Mouse (Mus musculus) liver, embryonic 16.5 days (tissue): ENCODE measurements around the gene Tesc. TPM values are rescaled to one million over a fixed set of nuclear protein-coding genes. Genes with fewer than 3 reads are reported as not detected.

Experiments used
- ATAC-seq: fragments of 200-750 bp; cut with Nextera tagmentation; 2 replicates; pipeline ENCODE4 v1.8.0; 2017; ENCODE audit warnings: low read depth, mild to moderate bottlenecking, moderate number of reproducible peaks, moderate library complexity
- H3K27ac ChIP-seq: fragments of 300-500 bp; sonication (generic); 2 replicates; pipeline ENCODE4 v1.5.1; 2014; ENCODE audit warnings: mild to moderate bottlenecking, low read length
- H3K27me3 ChIP-seq: fragments of 300-500 bp; sonication (generic); 2 replicates; pipeline ENCODE4 v1.6.1; 2014; ENCODE audit warnings: low read depth, low read length, mixed read lengths; ENCODE audit not compliant: control insufficient read depth, insufficient read depth
- H3K36me3 ChIP-seq: fragments of 300-500 bp; sonication (generic); 2 replicates; pipeline ENCODE4 v1.6.1; 2014; ENCODE audit warnings: mild to moderate bottlenecking; ENCODE audit not compliant: control insufficient read depth, insufficient read depth
- H3K4me1 ChIP-seq: fragments of 300-500 bp; sonication (generic); 2 replicates; pipeline ENCODE4 v1.6.1; 2014; ENCODE audit warnings: low read depth, low read length, mixed read lengths; ENCODE audit not compliant: control insufficient read depth
- H3K4me2 ChIP-seq: fragments of 300-500 bp; sonication (generic); 2 replicates; pipeline ENCODE4 v1.6.1; 2014; ENCODE audit warnings: low read depth, low read length, mixed read lengths
- H3K4me3 ChIP-seq: fragments of 300-500 bp; sonication (generic); 2 replicates; pipeline ENCODE4 v1.5.1; 2014; ENCODE audit warnings: low read depth, mild to moderate bottlenecking, low read length
- H3K9ac ChIP-seq: fragments of 300-500 bp; sonication (generic); 2 replicates; pipeline ENCODE4 v1.6.1; 2014; ENCODE audit warnings: low read depth, low read length
- H3K9me3 ChIP-seq: fragments of 300-500 bp; sonication (generic); replicated peaks from 2 replicates; pipeline ENCODE4 v1.6.1; 2016; ENCODE audit warnings: low read length; ENCODE audit not compliant: control insufficient read depth
- WGBS: fragments of 180-500 bp; shearing (Covaris S2); extraction: QIAGEN DNeasy Blood & Tissue Kit; methylation state at CpG from one replicate; pipeline ENCODE4 v1.1.7; 2014; ENCODE audit not compliant: insufficient replicate concordance; 5-methylcytosine and 5-hydroxymethylcytosine counted together
- polyA plus RNA-seq: library from polyadenylated mRNA; unstranded; fragments of >200 nt; fragmentation: Nextera tagmentation; extraction: Ambion mirVana; gene quantifications from 2 replicates; pipeline ENCODE4 v1.2.1, GENCODE M21; 2015

Tesc gene
- polyA plus RNA-seq, 1 experiment from 2014 or later, result 1.9 TPM

- Histone ChIP-seq H3K9ac (no peak overlapping the region), H3K27me3 (no peaks in the 10 kb centered on the region), H3K9me3 (no peaks in the 10 kb centered on the region), H3K4me2 (no peak overlapping the region), H3K4me1 (no peaks in the 10 kb centered on the region), H3K36me3 (peaks cover 7% of the 10 kb centered on the region), H3K4me3 (no peak overlapping the region), H3K27ac (no peak overlapping the region)
- no peak for ATAC-seq
- WGBS, result 73% methylated on average over 9 of the region's 9 CpGs
Observed at GRCm38 (mm10) chr5:118081374-118081949, 53.9 kb downstream of the Tesc start.

- ATAC-seq, result no peak
- H3K9me3 ChIP-seq, result no peaks in the 10 kb centered on the region
- H3K4me2 ChIP-seq, result no peak overlapping the region
- no peak overlapping the region for H3K9ac ChIP-seq
- H3K4me1 ChIP-seq, result no peaks in the 10 kb centered on the region
- H3K27me3 ChIP-seq, result no peaks in the 10 kb centered on the region
- no peak overlapping the region for H3K4me3 ChIP-seq
- WGBS, result 30% methylated on average over 6 of the region's 6 CpGs
- H3K36me3 ChIP-seq, result peaks cover 5% of the 10 kb centered on the region
- no peak overlapping the region for H3K27ac ChIP-seq
Observed at GRCm38 (mm10) chr5:118081996-118082395, 54.5 kb downstream of the Tesc start.

- Histone ChIP-seq H3K9me3 (no peaks in the 10 kb centered on the region), H3K4me1 (no peaks in the 10 kb centered on the region), H3K4me2 (no peak overlapping the region), H3K9ac (no peak overlapping the region), H3K4me3 (no peak overlapping the region), H3K27me3 (no peaks in the 10 kb centered on the region), H3K36me3 (no peaks in the 10 kb centered on the region), H3K27ac (no peak overlapping the region)
- no peak for ATAC-seq
- WGBS, result 65% methylated on average over 12 of the region's 12 CpGs
Observed at GRCm38 (mm10) chr5:118083060-118083638, 55.6 kb downstream of the Tesc start.

- Histone ChIP-seq H3K27me3 (no peaks in the 10 kb centered on the region), H3K36me3 (no peaks in the 10 kb centered on the region), H3K4me3 (no peak overlapping the region), H3K4me1 (no peaks in the 10 kb centered on the region), H3K27ac (no peak overlapping the region), H3K9me3 (no peaks in the 10 kb centered on the region), H3K9ac (no peak overlapping the region), H3K4me2 (no peak overlapping the region)
- WGBS, result 71% methylated on average over 10 of the region's 10 CpGs
- ATAC-seq, result no peak
Observed at GRCm38 (mm10) chr5:118084171-118084727, 56.7 kb downstream of the Tesc start.

GRCm38 (mm10) chr5:118085313-118085712, 57.8 kb downstream of the Tesc start:
- no peaks in the 10 kb centered on the region for H3K4me1 ChIP-seq
- no peak overlapping the region for H3K4me3 ChIP-seq
- H3K9me3 ChIP-seq, result no peaks in the 10 kb centered on the region
- H3K27me3 ChIP-seq, result no peaks in the 10 kb centered on the region
- 71% methylated on average over 7 of the region's 7 CpGs for WGBS
- H3K4me2 ChIP-seq, result no peak overlapping the region
- no peak for ATAC-seq
- no peaks in the 10 kb centered on the region for H3K36me3 ChIP-seq
- no peak overlapping the region for H3K9ac ChIP-seq
- no peak overlapping the region for H3K27ac ChIP-seq

- Histone ChIP-seq H3K27ac (no peak overlapping the region), H3K4me2 (no peak overlapping the region), H3K36me3 (peaks cover 6% of the 10 kb centered on the region), H3K9me3 (no peaks in the 10 kb centered on the region), H3K4me3 (no peak overlapping the region), H3K9ac (no peak overlapping the region), H3K4me1 (no peaks in the 10 kb centered on the region), H3K27me3 (no peaks in the 10 kb centered on the region)
- ATAC-seq, result no peak
- 65% methylated on average over 7 of the region's 7 CpGs for WGBS
Observed at GRCm38 (mm10) chr5:118086956-118087355, 59.4 kb downstream of the Tesc start.

- no peaks in the 10 kb centered on the region for H3K9me3 ChIP-seq
- H3K4me3 ChIP-seq, result no peak overlapping the region
- H3K4me1 ChIP-seq, result no peaks in the 10 kb centered on the region
- no peak overlapping the region for H3K27ac ChIP-seq
- H3K9ac ChIP-seq, result no peak overlapping the region
- WGBS, result 73% methylated on average over 7 of the region's 7 CpGs
- H3K36me3 ChIP-seq, result peaks cover 10% of the 10 kb centered on the region
- H3K4me2 ChIP-seq, result no peak overlapping the region
- no peaks in the 10 kb centered on the region for H3K27me3 ChIP-seq
- no peak for ATAC-seq
Observed at GRCm38 (mm10) chr5:118089102-118089501, 61.6 kb downstream of the Tesc start.

- H3K4me1 ChIP-seq, result no peaks in the 10 kb centered on the region
- H3K36me3 ChIP-seq, result peaks cover 10% of the 10 kb centered on the region
- H3K4me2 ChIP-seq, result no peak overlapping the region
- ATAC-seq, result no peak
- no peak overlapping the region for H3K27ac ChIP-seq
- 84% methylated on average over 6 of the region's 6 CpGs for WGBS
- H3K4me3 ChIP-seq, result no peak overlapping the region
- H3K9ac ChIP-seq, result no peak overlapping the region
- H3K9me3 ChIP-seq, result no peaks in the 10 kb centered on the region
- no peaks in the 10 kb centered on the region for H3K27me3 ChIP-seq
Observed at GRCm38 (mm10) chr5:118090101-118090500, 62.6 kb downstream of the Tesc start.

GRCm38 (mm10) chr5:118090837-118091236, 63.3 kb downstream of the Tesc start:
- Histone ChIP-seq H3K4me2 (no peak overlapping the region), H3K9me3 (no peaks in the 10 kb centered on the region), H3K27ac (no peak overlapping the region), H3K4me1 (no peaks in the 10 kb centered on the region), H3K4me3 (no peak overlapping the region), H3K36me3 (peaks cover 10% of the 10 kb centered on the region), H3K27me3 (no peaks in the 10 kb centered on the region), H3K9ac (no peak overlapping the region)
- WGBS, result 80% methylated on average over 2 of the region's 2 CpGs
- no peak for ATAC-seq
